10 mouse cellular contexts compared by ENCODE assay signal in the genomic region with DNA sequence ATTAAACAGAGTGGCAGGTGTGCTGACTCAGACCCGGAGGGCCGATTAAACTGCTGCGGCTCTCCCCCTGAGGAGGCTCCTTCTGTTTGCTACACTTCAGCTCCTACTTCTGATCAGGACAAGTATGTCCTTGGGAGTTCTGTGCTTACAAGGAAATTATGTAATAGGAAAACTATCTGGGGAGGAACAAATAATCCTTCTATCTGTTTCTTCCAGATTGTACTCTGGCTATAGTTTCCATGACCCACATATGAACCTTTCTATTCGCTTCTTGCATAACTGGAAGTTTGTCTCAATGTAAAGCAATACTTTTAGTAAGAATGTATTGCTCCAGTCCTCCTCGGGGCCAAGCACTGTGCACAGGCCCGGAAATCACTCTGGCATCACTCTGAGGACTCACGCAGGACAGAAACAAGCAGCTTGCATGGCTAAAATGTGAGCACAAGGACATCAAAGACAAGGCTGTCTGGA. TPM values are rescaled to one million over a fixed set of nuclear protein-coding genes. Genes with fewer than 3 reads are reported as not detected.
DNase-seq lines count a peak whose midpoint lies in the region; ATAC-seq and TF ChIP-seq lines count a peak whose summit lies in the region.
"Had no signal": no experiment of that assay in that cellular context is flagged by ENCODE, and none has a peak within 500 bp of the region (broad histone marks: within the 10 kb centered on the region; RNA-seq: fewer than 3 reads in every experiment).

No protein-coding gene starts in this region.

- TF ChIP-seq CTCF in gastrocnemius, adult 2 months (IDR thresholded peaks at IDR 0.05): no peak
- TF ChIP-seq CTCF in stomach, postnatal 0 days (IDR thresholded peaks at IDR 0.05; ENCODE audit: low read depth): no peak

- H3K9me3 ChIP-seq in heart, embryonic 11.5 days (replicated peaks; ENCODE audit: control insufficient read depth, low read length): no peaks in the 10 kb centered on the region
- H3K9me3 ChIP-seq in liver, embryonic 15.5 days (replicated peaks): no peaks in the 10 kb centered on the region
- H3K9me3 ChIP-seq in stomach, postnatal 0 days (ENCODE audit: control insufficient read depth, low read length): no peaks in the 10 kb centered on the region

- H3K4me2 ChIP-seq in heart, embryonic 11.5 days: no peak overlapping the region
- H3K4me2 ChIP-seq in liver, embryonic 15.5 days: no peak overlapping the region
- 0 out of 2 replicates have a peak overlapping the region, but pooled peaks have one; percentile 6 for H3K4me2 ChIP-seq in stomach, postnatal 0 days (replicated peaks; ENCODE audit: low read depth)

- peak overlapping the region; percentile 67 for H3K27ac ChIP-seq in gastrocnemius, adult 2 months
- peak overlapping the region; percentile 54 for H3K27ac ChIP-seq in heart, embryonic 11.5 days (ENCODE audit: low read depth, low read length)
- no peak overlapping the region for H3K27ac ChIP-seq in liver, embryonic 15.5 days (replicated peaks)
- H3K27ac ChIP-seq in stomach, postnatal 0 days (replicated peaks): peak overlapping the region; percentile 61; the same call in 1 of the 2 replicates

- peaks cover 13% of the 10 kb centered on the region; the same call in 1 of the 2 replicates for H3K4me1 ChIP-seq in heart, embryonic 11.5 days (ENCODE audit: control insufficient read depth, insufficient read depth, low read length)
- H3K4me1 ChIP-seq in liver, embryonic 15.5 days (replicated peaks): no peaks in the 10 kb centered on the region
- no peaks in the 10 kb centered on the region for H3K4me1 ChIP-seq in stomach, postnatal 0 days (replicated peaks; ENCODE audit: control insufficient read depth, insufficient read depth)

- H3K9ac ChIP-seq in heart, embryonic 11.5 days (ENCODE audit: low read depth, low read length): no peak overlapping the region
- H3K9ac ChIP-seq in liver, embryonic 15.5 days: no peak overlapping the region
- H3K9ac ChIP-seq in stomach, postnatal 0 days (ENCODE audit: low read length): no peak overlapping the region

- DNase-seq in gastrocnemius, adult 2 months: peak; percentile 37
- no peak for DNase-seq in gastrocnemius, postnatal 10 days
- DNase-seq in stomach, postnatal 0 days (ENCODE audit: low spot score): peak; percentile 30
- no peak for DNase-seq in layer of hippocampus, adult 8-10 months (ENCODE audit: low spot score in 2 of 2)
- no peak for DNase-seq in frontal cortex, postnatal 25 days (ENCODE audit: low spot score in 2 of 2)
- no peak for DNase-seq in adrenal gland, adult 8-10 months

- no peaks in the 10 kb centered on the region for H3K36me3 ChIP-seq in heart, embryonic 11.5 days (ENCODE audit: control insufficient read depth, insufficient read depth, low read length)
- H3K36me3 ChIP-seq in liver, embryonic 15.5 days (replicated peaks): no peaks in the 10 kb centered on the region
- no peaks in the 10 kb centered on the region for H3K36me3 ChIP-seq in stomach, postnatal 0 days (ENCODE audit: control insufficient read depth, insufficient read depth, low read length)

- 38% methylated on average over 7 of the region's 7 CpGs for WGBS in heart, embryonic 11.5 days (ENCODE audit: insufficient replicate concordance)
- 51% methylated on average over 7 of the region's 7 CpGs for WGBS in liver, embryonic 15.5 days (ENCODE audit: insufficient replicate concordance)
- WGBS in stomach, postnatal 0 days: 8% methylated on average over 7 of the region's 7 CpGs

- no peak for ATAC-seq in heart, embryonic 11.5 days (replicated peaks; ENCODE audit: insufficient number of reproducible peaks, low FRiP score, low TSS enrichment)
- ATAC-seq in liver, embryonic 15.5 days (ENCODE audit: insufficient read depth): peak; percentile 51
- peak; percentile 90 for ATAC-seq in stomach, postnatal 0 days (ENCODE audit: low FRiP score, low TSS enrichment)

- intact Hi-C loops in gastrocnemius, adult 2 months (cut with DNase I): no loop called here

- H3K4me3 ChIP-seq in gastrocnemius, adult 2 months: peak overlapping the region; percentile 21; the same call in 1 of the 2 replicates
- no peak overlapping the region for H3K4me3 ChIP-seq in heart, embryonic 11.5 days (ENCODE audit: low read depth, low read length)
- no peak overlapping the region for H3K4me3 ChIP-seq in liver, embryonic 15.5 days (replicated peaks)
- H3K4me3 ChIP-seq in stomach, postnatal 0 days (ENCODE audit: low read depth, low read length): no peak overlapping the region
- H3K4me3 ChIP-seq: erythroblast, embryonic 14.5 days; myocyte had no signal

- TF ChIP-seq EP300 in stomach, postnatal 0 days (optimal IDR thresholded peaks at IDR 0.05): no peak

- no peaks in the 10 kb centered on the region for H3K27me3 ChIP-seq in heart, embryonic 11.5 days (ENCODE audit: control insufficient read depth, insufficient read depth, low read length)
- no peaks in the 10 kb centered on the region for H3K27me3 ChIP-seq in liver, embryonic 15.5 days
- H3K27me3 ChIP-seq in stomach, postnatal 0 days (ENCODE audit: control insufficient read depth, insufficient read depth, low read length): no peaks in the 10 kb centered on the region

RNA-seq across cellular contexts. Expression of gene Ugp2, which starts 43.9 kb away (rescaled TPM):
- total RNA-seq in gastrocnemius, adult 2 months (2021): 100 to 1,000 TPM; 474 to 554 TPM
- total RNA-seq in gastrocnemius, postnatal 10 days (2021): 100 to 1,000 TPM; 290 to 306 TPM
- 183 and 212 TPM in 2 replicates for polyA plus RNA-seq in heart, embryonic 11.5 days (2014; fragmentation: Nextera tagmentation; extraction: Ambion mirVana)
- 50.4 and 54.4 TPM in 2 replicates for polyA plus RNA-seq in liver, embryonic 15.5 days (2015; fragmentation: Nextera tagmentation; extraction: Ambion mirVana)
- polyA plus RNA-seq in stomach, postnatal 0 days (2015; fragmentation: Nextera tagmentation; extraction: Ambion mirVana): 124 and 128 TPM in 2 replicates
- 10 to 100 TPM; 77.2 to 90.9 (median 84.2) TPM for total RNA-seq in layer of hippocampus, adult 8-10 months (2022)
- 10 to 100 TPM; 48.6 to 87.2 (median 61.2) TPM for total RNA-seq in adrenal gland, adult 8-10 months (2022)

Comparison
In these comparisons a context has a peak if more than half of its experiments do, and no peak if none do; other contexts are left out.
1. DNase-seq: peak in gastrocnemius, adult 2 months (single experiment) and stomach, postnatal 0 days (single experiment); none in gastrocnemius, postnatal 10 days (single experiment), layer of hippocampus, adult 8-10 months (0 of 2), frontal cortex, postnatal 25 days (0 of 2) and adrenal gland, adult 8-10 months (single experiment).